Mouse (Mus musculus) layer of hippocampus, adult 2 months (tissue): ENCODE measurements around the gene Gfra1. TPM values are rescaled to one million over a fixed set of nuclear protein-coding genes. Genes with fewer than 3 reads are reported as not detected.

Source experiments
- DNase-seq, 2 experiments: peaks; one replicate each; pipeline ENCODE4 v3.0.0; 2022; ENCODE audit warnings: low spot score in 2 of 2
- H3K27ac ChIP-seq: fragments of 200-600 bp; 2 replicates; pipeline ENCODE4 v1.8.1; 2022
- H3K4me3 ChIP-seq: fragments of 200-600 bp; 2 replicates; pipeline ENCODE4 v1.8.1; 2022; ENCODE audit warnings: mild to moderate bottlenecking
- CTCF ChIP-seq: fragments of 200-600 bp; conservative IDR thresholded peaks from 2 replicates; pipeline ENCODE4 v1.8.1; 2022; ENCODE audit warnings: antibody characterized with exemption, mild to moderate bottlenecking, moderate library complexity
- total RNA-seq, 2 experiments: library from RNA; stranded (reverse); gene quantifications; 2 replicates each; pipeline ENCODE4 v1.2.3; 2021

The Gfra1 gene
- total RNA-seq, 2 experiments from 2014 or later, result 59.6 to 67.1 TPM

DNA sequence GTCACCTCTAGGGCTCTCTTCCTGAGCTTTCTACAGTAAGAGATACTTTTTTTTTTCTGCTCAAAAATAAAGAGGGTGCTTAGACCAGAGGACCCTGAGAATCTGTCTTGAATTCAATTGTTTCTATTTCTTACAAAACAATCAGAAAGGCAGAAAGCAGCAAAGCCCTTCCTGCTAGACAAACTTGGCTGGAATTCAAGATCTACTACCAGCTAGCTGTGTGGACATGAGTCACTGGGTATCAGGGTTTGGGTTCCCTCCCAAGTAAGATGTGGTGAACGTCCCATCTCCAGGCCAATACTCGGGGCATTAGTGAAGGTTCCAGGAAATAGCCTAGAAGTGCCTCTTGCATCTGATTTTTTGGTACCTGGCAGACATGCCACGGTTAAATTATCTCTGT, 18.8 kb downstream of the Gfra1 start:
- H3K4me3 ChIP-seq, result no peak overlapping the region
- no peak for DNase-seq
- no peak overlapping the region for H3K27ac ChIP-seq
- no peak for TF ChIP-seq CTCF

DNA sequence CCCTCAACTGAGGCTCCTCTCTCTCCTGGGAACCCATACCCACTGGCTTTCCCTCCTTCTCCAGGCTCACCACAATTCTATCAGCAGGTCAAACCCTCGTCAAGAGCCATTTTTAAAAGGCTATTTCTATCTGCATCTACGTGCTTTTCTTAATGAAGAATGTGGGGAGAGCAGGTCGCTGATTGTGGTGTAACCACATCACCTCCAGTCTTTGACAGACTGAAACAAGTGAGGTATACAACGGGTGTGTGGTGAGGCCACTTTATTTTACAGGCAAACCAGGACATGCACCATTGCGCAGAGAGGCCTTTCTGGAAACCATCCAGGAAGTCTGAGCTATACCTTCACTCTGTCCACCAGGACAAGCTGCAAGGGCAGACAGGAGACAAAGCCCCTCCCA, 19.8 kb downstream of the Gfra1 start:
- TF ChIP-seq CTCF, result no peak
- no peak overlapping the region for H3K4me3 ChIP-seq
- H3K27ac ChIP-seq, result no peak overlapping the region
- no peak for DNase-seq

DNA sequence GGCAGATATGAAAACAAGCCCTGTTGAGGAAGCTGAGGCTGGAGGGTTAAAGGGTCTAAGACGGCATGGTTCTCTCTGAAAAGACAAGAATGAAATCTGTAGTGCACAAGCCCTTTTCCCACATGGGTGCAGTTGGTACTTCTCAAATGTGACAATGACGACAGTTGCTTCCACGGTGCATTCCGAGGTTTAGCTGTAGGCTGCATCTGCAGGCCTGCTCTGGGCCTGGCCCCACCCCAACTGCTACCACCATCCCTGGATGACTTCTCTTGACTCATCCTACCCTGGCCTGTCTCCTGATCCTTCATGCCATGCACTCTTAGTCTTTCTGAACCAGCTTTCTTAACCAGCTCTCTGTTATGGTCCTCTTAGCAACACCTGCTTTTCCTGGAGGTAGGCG, 22.9 kb downstream of the Gfra1 start:
- no peak for TF ChIP-seq CTCF

DNA sequence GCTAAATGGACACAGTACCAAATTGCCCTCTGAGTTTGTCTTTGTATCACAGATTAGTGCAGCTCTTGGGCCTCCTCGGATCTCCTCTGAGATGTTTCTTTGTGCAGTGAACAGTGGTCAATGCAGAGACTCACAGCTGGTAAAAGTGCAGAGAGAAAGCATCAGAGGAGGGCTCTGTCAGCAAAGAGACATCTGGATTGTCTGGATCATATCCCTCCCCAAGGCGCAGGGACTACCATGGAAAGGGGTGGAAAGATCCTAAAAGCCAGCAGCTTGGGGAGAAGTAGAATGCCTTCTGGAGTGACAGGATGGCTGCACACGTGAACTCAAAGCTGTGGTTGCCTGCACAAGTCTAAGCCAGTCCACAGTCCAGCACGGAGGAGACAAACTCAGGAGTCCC, 27.2 kb downstream of the Gfra1 start:
- DNase-seq, result no peak

More for the DNA sequence above, 22.9 kb downstream of the Gfra1 start:
- no peak for DNase-seq
- no peak overlapping the region for H3K27ac ChIP-seq
- H3K4me3 ChIP-seq, result no peak overlapping the region

DNA sequence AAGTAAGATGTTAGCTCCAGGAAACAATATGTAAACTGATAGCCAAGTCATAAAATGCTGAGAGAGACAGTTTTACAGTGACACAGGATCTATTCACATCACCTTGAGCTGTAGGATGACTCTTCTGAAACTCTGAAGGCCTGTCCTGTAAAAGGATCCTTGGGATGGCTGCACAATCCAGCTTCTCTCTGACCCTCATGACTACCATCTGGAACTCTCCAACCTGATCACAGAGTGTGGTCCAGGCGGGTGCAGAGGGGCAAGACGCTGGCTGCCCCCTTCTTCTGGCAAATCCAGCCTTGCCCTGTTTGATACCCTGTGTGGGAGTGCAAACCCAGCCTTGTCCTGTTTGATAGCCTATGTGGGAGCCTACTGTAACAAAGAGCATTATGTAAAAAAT, 28.4 kb downstream of the Gfra1 start:
- no peak for TF ChIP-seq CTCF
- DNase-seq, result no peak
- no peak overlapping the region for H3K4me3 ChIP-seq

More for the DNA sequence above, 27.2 kb downstream of the Gfra1 start:
- no peak for TF ChIP-seq CTCF
- Histone ChIP-seq H3K4me3 (no peak overlapping the region), H3K27ac (no peak overlapping the region)

DNA sequence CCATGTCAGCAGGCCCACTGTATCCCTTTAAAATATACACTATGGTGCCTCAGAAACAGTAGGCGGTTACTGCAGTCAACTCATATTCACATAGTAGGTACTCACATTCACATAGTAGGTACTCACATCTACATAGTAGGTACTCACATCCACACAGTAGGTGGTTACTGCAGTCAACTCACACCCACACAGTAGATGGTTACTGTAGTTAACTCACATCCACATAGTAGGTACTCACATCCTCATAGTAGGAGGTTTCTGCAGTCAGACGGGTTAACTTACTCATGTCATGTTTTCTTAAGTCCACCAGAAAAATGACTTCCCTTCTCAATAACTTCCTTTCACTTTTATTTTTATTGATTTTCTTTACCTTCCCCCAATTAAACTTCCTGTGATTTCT, 30.8 kb downstream of the Gfra1 start:
- DNase-seq, result no peak
- TF ChIP-seq CTCF, result no peak
- H3K27ac ChIP-seq, result no peak overlapping the region
- H3K4me3 ChIP-seq, result no peak overlapping the region

More for the DNA sequence above, 28.4 kb downstream of the Gfra1 start:
- no peak overlapping the region for H3K27ac ChIP-seq

DNA sequence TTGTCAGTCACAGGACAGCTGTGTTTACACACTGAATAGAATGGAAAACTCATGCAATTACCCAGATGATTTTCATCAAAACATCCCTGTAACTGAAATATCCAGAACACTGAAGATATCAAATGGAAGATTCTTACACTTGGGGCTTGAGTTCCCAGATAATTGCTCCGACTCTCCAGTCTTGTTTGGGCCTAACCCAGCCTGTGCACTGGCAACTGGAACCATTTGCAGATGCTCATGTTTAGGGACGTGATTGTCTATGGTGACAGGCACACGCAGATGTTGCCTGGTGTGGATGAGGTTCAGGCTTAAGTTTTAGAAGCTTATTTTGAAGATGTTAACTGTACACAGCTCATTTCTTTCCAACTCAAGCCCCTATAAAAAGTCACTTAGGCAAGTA, 31.5 kb downstream of the Gfra1 start:
- no peak overlapping the region for H3K4me3 ChIP-seq
- H3K27ac ChIP-seq, result no peak overlapping the region
- TF ChIP-seq CTCF, result no peak
- DNase-seq, result no peak

DNA sequence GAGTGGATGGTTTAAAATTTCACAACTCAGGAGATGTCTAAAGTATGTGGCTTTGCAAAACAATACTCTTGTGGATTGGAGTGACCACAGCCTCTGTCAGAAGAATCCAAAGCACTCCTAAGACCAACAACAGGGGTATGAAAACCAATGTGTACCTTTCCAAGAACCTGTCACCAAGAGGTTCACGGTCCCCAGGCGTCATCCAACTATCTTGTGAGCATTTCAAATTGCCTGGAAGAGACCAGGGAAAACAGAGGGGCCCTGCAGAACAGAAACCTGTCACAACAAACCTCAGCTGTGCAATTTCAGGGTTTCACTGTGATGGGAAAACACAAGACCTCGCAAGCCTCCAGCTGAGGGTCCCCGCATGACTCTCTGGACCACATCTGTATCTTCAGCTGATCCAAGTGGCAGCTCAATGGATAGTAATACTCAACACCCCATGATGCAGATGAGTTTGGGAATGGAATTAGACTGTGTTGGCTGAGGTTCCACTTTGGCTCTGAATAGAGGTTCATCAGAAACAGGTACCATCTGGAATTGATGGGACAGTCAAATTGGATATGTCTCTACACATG, 32.7 kb downstream of the Gfra1 start:
- H3K4me3 ChIP-seq, result no peak overlapping the region
- no peak for TF ChIP-seq CTCF
- no peak for DNase-seq
- H3K27ac ChIP-seq, result no peak overlapping the region

DNA sequence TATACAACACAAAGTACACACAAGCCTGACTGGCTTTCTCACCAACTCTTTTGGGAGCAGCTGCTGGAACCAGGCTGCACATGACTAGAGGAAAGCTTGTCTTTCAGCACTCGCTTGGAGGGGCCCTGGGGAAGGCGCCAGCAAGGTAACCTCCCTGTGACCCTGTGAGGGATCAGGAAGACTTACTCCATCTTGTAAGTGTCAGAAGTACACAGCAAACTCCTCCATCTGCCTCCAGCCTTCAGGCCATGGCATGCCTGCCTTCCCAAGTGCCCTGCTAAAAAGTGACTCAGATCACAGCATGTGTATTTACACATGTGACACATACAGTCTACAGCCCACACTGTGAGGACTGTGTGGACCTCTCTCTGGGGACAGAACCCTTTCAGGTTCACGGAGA, 36.0 kb downstream of the Gfra1 start:
- Histone ChIP-seq H3K27ac (no peak overlapping the region), H3K4me3 (no peak overlapping the region)
- no peak for TF ChIP-seq CTCF
- no peak for DNase-seq

DNA sequence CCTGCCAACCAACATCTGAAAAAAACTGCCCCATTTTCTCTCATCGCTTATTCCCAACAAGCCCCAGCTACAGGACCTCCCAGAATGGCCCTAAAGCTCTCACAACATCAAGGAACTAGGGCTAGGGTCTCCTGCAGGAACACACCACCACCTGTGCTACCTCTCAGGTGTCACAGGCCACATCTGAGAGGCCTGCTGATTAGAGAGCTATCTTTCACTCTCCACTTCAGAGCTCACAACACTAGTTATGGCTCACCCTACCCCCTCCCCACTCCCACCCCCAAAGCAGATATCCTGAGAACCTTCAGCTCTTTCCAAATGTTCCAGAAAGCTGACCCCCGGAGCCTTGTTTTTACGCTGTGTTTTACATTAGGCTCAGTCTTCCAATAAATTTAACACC, 36.4 kb downstream of the Gfra1 start:
- TF ChIP-seq CTCF, result no peak
- DNase-seq, result no peak
- Histone ChIP-seq H3K27ac (no peak overlapping the region), H3K4me3 (no peak overlapping the region)

DNA sequence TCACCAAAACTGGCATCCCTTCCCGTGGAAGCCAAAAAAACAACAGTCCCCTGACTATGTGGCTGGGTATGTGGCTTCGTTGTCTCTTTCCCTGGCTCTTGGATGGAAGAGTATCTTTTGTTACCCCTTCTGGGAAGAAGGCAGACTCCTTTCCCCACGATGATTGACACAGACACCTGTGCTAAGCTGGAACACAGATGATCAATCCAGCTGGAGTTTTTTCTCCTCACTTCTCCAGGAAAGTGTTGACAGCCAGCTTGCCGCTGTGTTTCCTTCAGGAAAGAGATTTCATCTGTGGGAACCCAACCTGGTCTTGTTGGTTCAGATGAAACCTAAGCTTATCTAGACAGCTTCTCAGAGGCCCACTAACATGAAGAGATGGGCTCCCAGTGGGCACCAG, 40.5 kb downstream of the Gfra1 start:
- Histone ChIP-seq H3K27ac (no peak overlapping the region), H3K4me3 (no peak overlapping the region)
- no peak for TF ChIP-seq CTCF
- no peak for DNase-seq

DNA sequence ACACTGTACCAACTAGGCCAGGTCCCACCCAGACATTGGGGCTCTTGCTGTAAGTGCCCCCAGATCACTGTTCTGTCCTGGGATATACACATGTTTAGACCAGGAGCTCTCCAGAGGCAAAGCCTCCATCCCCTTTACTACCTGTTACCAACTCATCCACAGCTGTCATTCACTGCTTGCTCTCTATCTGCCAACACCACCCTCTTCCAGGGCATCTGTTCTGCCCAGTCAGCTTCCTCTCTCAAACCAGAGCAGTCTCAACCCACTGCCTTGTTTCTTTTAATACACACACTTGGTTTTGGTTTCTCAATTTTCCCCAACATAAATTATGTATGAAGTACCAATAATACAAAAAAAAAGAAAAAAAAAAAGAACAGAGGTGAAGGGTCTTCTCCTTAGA, 41.0 kb downstream of the Gfra1 start:
- no peak overlapping the region for H3K27ac ChIP-seq
- no peak overlapping the region for H3K4me3 ChIP-seq
- DNase-seq, result no peak
- TF ChIP-seq CTCF, result no peak

DNA sequence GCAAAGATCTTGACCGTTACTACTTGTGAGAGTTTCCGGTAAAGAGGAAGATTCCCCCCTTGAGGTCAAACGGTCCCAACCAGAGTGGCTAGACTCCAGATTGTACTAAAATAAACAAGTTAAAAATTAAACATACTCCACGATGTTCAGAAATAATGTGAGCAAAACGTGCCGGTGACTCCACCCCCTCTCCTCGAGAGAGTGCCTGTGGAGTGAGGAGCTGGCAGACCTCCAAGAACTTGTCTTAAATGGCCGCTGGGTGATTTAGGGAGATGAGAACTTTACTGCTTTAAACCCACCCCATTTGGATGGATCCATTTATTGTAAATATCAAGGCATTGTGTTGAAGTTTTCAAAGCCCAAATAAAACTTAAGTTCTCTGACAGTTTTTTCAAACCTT, 42.4 kb downstream of the Gfra1 start:
- TF ChIP-seq CTCF, result 0 out of 2 replicates have a peak, but pooled peaks have one; percentile 12
- no peak for DNase-seq
- no peak overlapping the region for H3K27ac ChIP-seq
- H3K4me3 ChIP-seq, result no peak overlapping the region

DNA sequence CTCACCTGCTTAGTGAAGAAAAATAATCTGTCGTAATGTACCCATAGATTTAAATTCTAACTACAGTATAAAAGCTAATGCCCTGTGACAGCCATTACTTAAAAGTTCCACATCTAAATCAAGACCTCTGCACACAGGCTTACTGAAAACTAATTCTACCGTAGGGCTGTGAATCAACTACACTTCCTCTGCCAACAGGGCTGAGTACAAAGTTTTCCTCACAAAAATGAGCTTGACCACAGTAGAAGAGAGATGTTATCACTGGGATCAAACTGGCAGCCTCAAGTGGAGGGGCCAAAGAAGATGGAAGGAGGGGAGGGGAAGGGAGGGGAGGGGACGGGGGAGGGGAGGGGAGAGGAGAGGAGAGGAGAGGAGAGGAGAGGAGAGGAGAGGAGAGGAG, 42.9 kb downstream of the Gfra1 start:
- no peak overlapping the region for H3K27ac ChIP-seq
- DNase-seq, result no peak
- no peak for TF ChIP-seq CTCF
- no peak overlapping the region for H3K4me3 ChIP-seq

DNA sequence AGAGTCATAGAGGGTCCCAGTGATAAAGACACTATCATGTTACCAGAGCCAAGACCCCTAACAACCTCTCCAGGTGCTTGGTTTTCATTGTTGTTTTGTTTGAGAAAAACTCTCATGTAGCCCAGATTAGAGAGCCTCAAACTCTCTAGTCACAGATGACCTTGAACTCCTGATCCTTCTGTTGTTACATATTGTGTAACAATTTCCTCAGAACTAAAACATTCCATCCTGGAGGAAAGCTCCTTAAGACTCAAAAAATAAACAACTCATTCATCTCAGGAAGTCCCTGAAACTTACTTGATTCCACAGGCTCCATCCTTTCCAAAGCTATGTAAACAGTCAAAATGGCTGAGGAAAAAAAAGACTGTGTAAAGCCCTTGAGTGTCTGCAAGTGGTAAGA, 49.0 kb downstream of the Gfra1 start:
- no peak for TF ChIP-seq CTCF
- H3K4me3 ChIP-seq, result no peak overlapping the region
- no peak overlapping the region for H3K27ac ChIP-seq
- no peak for DNase-seq
